In the genomic region with DNA sequence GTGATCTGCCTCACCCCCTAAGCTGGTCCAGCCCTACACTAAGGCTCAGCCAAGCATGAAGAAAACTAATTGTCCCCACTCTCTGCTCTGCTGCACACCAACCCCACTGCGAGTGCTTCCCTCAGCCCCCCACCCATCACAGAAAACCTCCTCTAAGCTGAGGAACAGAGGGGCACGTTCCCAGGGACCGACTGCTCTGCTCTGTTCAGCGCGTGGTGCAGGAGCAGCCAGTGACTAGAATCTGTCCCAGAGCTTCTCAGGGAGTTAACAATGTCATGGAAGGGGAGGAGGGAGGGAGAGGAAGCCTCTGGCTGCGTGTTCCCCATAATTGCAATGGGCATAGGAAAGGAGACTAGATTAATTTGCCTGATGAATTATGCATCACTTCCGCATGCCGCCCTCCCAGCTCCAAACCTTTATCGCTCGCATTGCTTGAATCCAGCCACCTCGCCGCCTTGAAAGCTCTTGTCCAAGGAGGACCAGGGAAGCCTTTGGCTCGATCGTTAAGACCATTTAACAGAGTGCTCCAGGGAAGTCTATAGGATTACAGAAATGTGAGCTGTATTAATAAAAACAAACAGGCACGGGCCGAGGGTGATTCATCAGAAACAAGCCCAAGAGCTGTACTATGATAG, we compare ENCODE assay signal across 8 mouse cellular contexts.
DNase-seq lines count a peak whose midpoint lies in the region; ATAC-seq and TF ChIP-seq lines count a peak whose summit lies in the region.

No protein-coding gene starts in this region.

- H3K9ac ChIP-seq in heart, embryonic 12.5 days, result peak overlapping the region; percentile 52
- H3K9ac ChIP-seq in forebrain, postnatal 0 days, result peak overlapping the region; percentile 43
- H3K9ac ChIP-seq in neural tube, embryonic 13.5 days, result peak overlapping the region; percentile 53

- 2% methylated on average over 16 of the region's 16 CpGs for WGBS in heart, embryonic 12.5 days
- WGBS in forebrain, postnatal 0 days, result 3% methylated on average over 16 of the region's 16 CpGs
- 8% methylated on average over 16 of the region's 16 CpGs for WGBS in limb, embryonic 10.5 days
- 1% methylated on average over 16 of the region's 16 CpGs for WGBS in neural tube, embryonic 13.5 days

- peak overlapping the region; percentile 50 for H3K4me3 ChIP-seq in heart, embryonic 12.5 days
- H3K4me3 ChIP-seq in forebrain, postnatal 0 days (ENCODE audit: low read depth, low read length), result peak overlapping the region; percentile 34
- H3K4me3 ChIP-seq in limb, embryonic 10.5 days, result peak overlapping the region; percentile 47
- peak overlapping the region; percentile 34 for H3K4me3 ChIP-seq in neural tube, embryonic 13.5 days

- TF ChIP-seq CTCF in forebrain, postnatal 0 days (IDR thresholded peaks at IDR 0.05; ENCODE audit: low read depth), result no peak

- no peak for ATAC-seq in heart, embryonic 12.5 days (ENCODE audit: insufficient number of reproducible peaks, low FRiP score)
- ATAC-seq in common myeloid progenitor, adult 5-6 weeks (replicated peaks; ENCODE audit: low read depth, poor library complexity, severe bottlenecking), result peak; percentile 80
- peak; percentile 88 for ATAC-seq in forebrain, postnatal 0 days
- ATAC-seq in neural tube, embryonic 13.5 days (ENCODE audit: low read depth), result peak; percentile 90

- H3K4me2 ChIP-seq in heart, embryonic 12.5 days, result peak overlapping the region; percentile 77
- peak overlapping the region; percentile 59 for H3K4me2 ChIP-seq in forebrain, postnatal 0 days (ENCODE audit: low read depth)
- peak overlapping the region; percentile 57 for H3K4me2 ChIP-seq in neural tube, embryonic 13.5 days

- 0 out of 2 replicates have a peak, but pooled peaks cover 11% of the 10 kb centered on the region for H3K27me3 ChIP-seq in heart, embryonic 12.5 days (replicated peaks)
- peaks cover 4% of the 10 kb centered on the region; the same call in 1 of the 2 replicates for H3K27me3 ChIP-seq in forebrain, postnatal 0 days (ENCODE audit: insufficient read depth, low read length)
- 0 out of 2 replicates have a peak, but pooled peaks cover 10% of the 10 kb centered on the region for H3K27me3 ChIP-seq in limb, embryonic 10.5 days (ENCODE audit: low read depth, poor library complexity, severe bottlenecking)
- peaks cover 32% of the 10 kb centered on the region for H3K27me3 ChIP-seq in neural tube, embryonic 13.5 days

- no peak for DNase-seq in heart, postnatal 14 days
- peak; percentile 59 for DNase-seq in forebrain, postnatal 0 days
- peak; percentile 51 for DNase-seq in limb, embryonic 10.5 days (ENCODE audit: low spot score)
- DNase-seq in adipocyte (ENCODE audit: low spot score), result no peak
- no peak for DNase-seq in adrenal gland, postnatal 36 days

- no peak overlapping the region for H3K27ac ChIP-seq in heart, embryonic 12.5 days (ENCODE audit: poor library complexity, severe bottlenecking)
- no peak overlapping the region for H3K27ac ChIP-seq in forebrain, postnatal 0 days (ENCODE audit: low read depth, low read length)
- peak overlapping the region; percentile 66 for H3K27ac ChIP-seq in limb, embryonic 10.5 days
- peak overlapping the region; percentile 65 for H3K27ac ChIP-seq in neural tube, embryonic 13.5 days (replicated peaks)

- intact Hi-C loops in heart, postnatal 14 days (cut with DNase I), result no loop called here

- H3K9me3 ChIP-seq in heart, embryonic 12.5 days (replicated peaks), result no peaks in the 10 kb centered on the region
- H3K9me3 ChIP-seq in forebrain, postnatal 0 days (ENCODE audit: low read length), result no peaks in the 10 kb centered on the region
- H3K9me3 ChIP-seq in limb, embryonic 10.5 days (replicated peaks), result no peaks in the 10 kb centered on the region
- H3K9me3 ChIP-seq in neural tube, embryonic 13.5 days, result no peaks in the 10 kb centered on the region

- no peaks in the 10 kb centered on the region for H3K4me1 ChIP-seq in heart, embryonic 12.5 days (replicated peaks)
- peaks cover 12% of the 10 kb centered on the region; the same call in 1 of the 2 replicates for H3K4me1 ChIP-seq in forebrain, postnatal 0 days (ENCODE audit: insufficient read depth)
- peaks cover 14% of the 10 kb centered on the region for H3K4me1 ChIP-seq in limb, embryonic 10.5 days
- peaks cover 34% of the 10 kb centered on the region for H3K4me1 ChIP-seq in neural tube, embryonic 13.5 days (replicated peaks)

- H3K36me3 ChIP-seq in heart, embryonic 12.5 days, result no peaks in the 10 kb centered on the region
- no peaks in the 10 kb centered on the region for H3K36me3 ChIP-seq in forebrain, postnatal 0 days (ENCODE audit: insufficient read depth)
- H3K36me3 ChIP-seq in limb, embryonic 10.5 days, result no peaks in the 10 kb centered on the region
- H3K36me3 ChIP-seq in neural tube, embryonic 13.5 days, result no peaks in the 10 kb centered on the region

Comparison
In these comparisons a context has a peak if more than half of its experiments do, and no peak if none do; other contexts are left out.
1. H3K27ac ChIP-seq: peak in limb, embryonic 10.5 days (single experiment) and neural tube, embryonic 13.5 days (single experiment); none in heart, embryonic 12.5 days (single experiment) and forebrain, postnatal 0 days (single experiment).
2. DNase-seq: peak in forebrain, postnatal 0 days (single experiment) and limb, embryonic 10.5 days (single experiment); none in heart, postnatal 14 days (0 of 2), adipocyte (single experiment) and adrenal gland, postnatal 36 days (0 of 2).
3. Peak in every context shown above with its lines, with median percentiles within 50 percentile points of each other: H3K4me2 ChIP-seq, H3K4me3 ChIP-seq and H3K9ac ChIP-seq.